Mouse (Mus musculus) neural tube, embryonic 12.5 days (tissue): ENCODE data around the gene Six6. TPM values are rescaled to one million over a fixed set of nuclear protein-coding genes. Genes with fewer than 3 reads are reported as not detected.

Source experiments
- ATAC-seq: fragments of 200-750 bp; cut with Nextera tagmentation; 2 replicates; pipeline ENCODE4 v1.8.0; 2017; ENCODE audit warnings: low read depth, mild to moderate bottlenecking, moderate TSS enrichment, moderate library complexity; ENCODE audit not compliant: low FRiP score
- H3K27ac ChIP-seq: fragments of 300-500 bp; sonication (generic); 2 replicates; pipeline ENCODE4 v1.5.1; 2016
- H3K27me3 ChIP-seq: fragments of 300-500 bp; sonication (generic); replicated peaks from 2 replicates; pipeline ENCODE4 v1.6.1; 2016; ENCODE audit warnings: mild to moderate bottlenecking
- H3K36me3 ChIP-seq: fragments of 300-500 bp; sonication (generic); 2 replicates; pipeline ENCODE4 v1.6.1; 2016; ENCODE audit warnings: mild to moderate bottlenecking
- H3K4me1 ChIP-seq: fragments of 300-500 bp; sonication (generic); 2 replicates; pipeline ENCODE4 v1.6.1; 2016
- H3K4me2 ChIP-seq: fragments of 300-500 bp; sonication (generic); replicated peaks from 2 replicates; pipeline ENCODE4 v1.6.1; 2016; ENCODE audit warnings: mild to moderate bottlenecking
- H3K4me3 ChIP-seq: fragments of 300-500 bp; sonication (generic); 2 replicates; pipeline ENCODE4 v1.5.1; 2016
- H3K9ac ChIP-seq: fragments of 300-500 bp; sonication (generic); 2 replicates; pipeline ENCODE4 v1.6.1; 2016; ENCODE audit warnings: mild to moderate bottlenecking
- H3K9me3 ChIP-seq: fragments of 300-500 bp; sonication (generic); 2 replicates; pipeline ENCODE4 v1.6.1; 2016; ENCODE audit warnings: mild to moderate bottlenecking
- whole genome bisulfite sequencing: fragments of 180-500 bp; shearing (Covaris S2); methylation state at CpG from one replicate; pipeline ENCODE4 v1.1.7; 2016; 5-methylcytosine and 5-hydroxymethylcytosine counted together
- polyA plus RNA-seq: library from polyadenylated mRNA; unstranded; fragments of >200 nt; fragmentation: Nextera tagmentation; extraction: Ambion mirVana; gene quantifications from 2 replicates; pipeline ENCODE4 v1.2.1, GENCODE M21; 2016

Gene Six6
- polyA plus RNA-seq, 1 experiment from 2014 or later, result not detected

DNA sequence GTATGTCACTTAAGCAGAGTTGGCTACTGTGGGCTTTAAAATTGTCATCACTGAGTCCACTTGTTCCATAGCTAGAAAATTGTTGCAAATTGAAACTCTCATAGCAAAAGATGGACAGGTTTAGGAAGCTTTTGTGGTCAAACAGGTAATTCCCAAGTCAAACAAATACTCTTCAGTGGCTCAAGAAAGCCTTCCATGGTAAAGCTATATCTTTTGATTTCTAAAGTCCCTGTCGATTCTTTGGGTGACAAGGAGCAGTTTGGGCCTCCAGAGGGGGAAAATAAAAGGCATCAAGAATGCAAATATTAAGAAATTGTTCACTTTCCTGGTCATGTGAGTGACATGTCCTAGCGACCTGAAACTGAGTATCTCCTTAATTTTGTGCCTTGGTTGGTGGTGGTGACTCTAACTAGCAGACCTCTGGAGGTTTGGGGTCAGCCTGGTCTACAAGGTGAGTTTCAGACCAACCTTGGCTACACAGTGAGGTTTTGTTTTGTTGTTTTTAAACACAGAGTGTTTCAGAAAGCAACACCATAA lies 4.0 kb downstream of the Six6 start:
- ATAC-seq, result no peak
- Histone ChIP-seq H3K9me3 (no peaks in the 10 kb centered on the region), H3K4me1 (peaks cover 19% of the 10 kb centered on the region), H3K9ac (no peak overlapping the region), H3K36me3 (no peaks in the 10 kb centered on the region), H3K27me3 (peaks cover 96% of the 10 kb centered on the region), H3K4me3 (no peak overlapping the region), H3K27ac (no peak overlapping the region), H3K4me2 (no peak overlapping the region)
- 6% methylated on average over 2 of the region's 2 CpGs for WGBS

DNA sequence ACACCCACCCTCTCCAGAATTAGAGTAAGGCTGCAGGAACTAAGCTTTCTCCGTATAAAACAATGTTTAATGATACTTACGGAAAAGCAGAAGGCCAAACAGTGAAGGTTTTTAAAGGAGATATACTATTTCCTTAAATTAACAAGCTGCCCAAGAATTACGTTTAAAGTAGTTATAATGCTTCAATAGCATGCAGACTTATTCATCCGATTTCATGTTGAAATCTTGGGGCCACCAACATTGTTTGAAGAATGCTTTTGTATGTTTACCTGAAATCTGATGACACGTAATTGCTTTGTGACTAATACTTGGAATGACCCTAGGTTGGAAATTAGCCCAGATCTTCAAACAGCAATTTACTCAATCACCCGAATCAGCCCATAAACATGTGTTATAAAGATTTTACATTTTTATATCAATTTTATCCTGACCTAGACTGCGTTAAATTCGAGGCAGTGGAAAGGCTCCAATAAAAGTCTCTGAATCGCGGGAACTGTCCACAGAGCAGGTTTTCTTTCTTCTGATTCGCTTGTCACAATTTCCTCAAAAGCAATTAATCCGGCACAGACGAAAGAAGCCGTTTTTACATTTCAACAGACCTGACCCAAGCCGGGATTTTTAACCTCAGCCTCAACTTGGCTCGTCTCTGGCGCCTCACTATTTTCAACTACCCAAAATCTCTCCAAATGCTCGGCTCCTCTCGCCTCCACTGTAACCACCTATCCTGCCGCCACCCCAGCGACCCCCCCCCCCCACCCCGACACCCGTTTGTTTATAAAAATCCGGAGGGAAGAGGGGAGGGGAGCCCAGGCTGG lies 4.9 kb downstream of the Six6 start:
- no peaks in the 10 kb centered on the region for H3K9me3 ChIP-seq
- WGBS, result under 1% methylated on average over 24 of the region's 24 CpGs
- H3K36me3 ChIP-seq, result no peaks in the 10 kb centered on the region
- peaks cover 15% of the 10 kb centered on the region for H3K4me1 ChIP-seq
- ATAC-seq, result no peak
- H3K4me3 ChIP-seq, result peak overlapping the region; percentile 38
- no peak overlapping the region for H3K27ac ChIP-seq
- H3K9ac ChIP-seq, result peak overlapping the region; percentile 40; the same call in 1 of the 2 replicates
- peaks cover 95% of the 10 kb centered on the region for H3K27me3 ChIP-seq
- peak overlapping the region; percentile 66 for H3K4me2 ChIP-seq

- Histone ChIP-seq H3K9ac (peak overlapping the region; percentile 40), H3K36me3 (no peaks in the 10 kb centered on the region), H3K4me2 (peak overlapping the region; percentile 66), H3K4me1 (peaks cover 10% of the 10 kb centered on the region), H3K9me3 (no peaks in the 10 kb centered on the region), H3K27ac (no peak overlapping the region), H3K4me3 (peak overlapping the region; percentile 38), H3K27me3 (peaks cover 92% of the 10 kb centered on the region)
- peak; percentile 70 for ATAC-seq
- under 1% methylated on average over 89 of the region's 89 CpGs for WGBS
These were observed 5.8 kb downstream of the Six6 start for GRCm38 (mm10) chr12:72945301-72946063.

GRCm38 (mm10) chr12:72946064-72946395 lies 6.3 kb downstream of the Six6 start:
- no peak overlapping the region for H3K9ac ChIP-seq
- H3K4me1 ChIP-seq, result peaks cover 10% of the 10 kb centered on the region
- peak overlapping the region; percentile 38; the same call in 1 of the 2 replicates for H3K4me3 ChIP-seq
- no peak overlapping the region for H3K27ac ChIP-seq
- no peaks in the 10 kb centered on the region for H3K36me3 ChIP-seq
- H3K27me3 ChIP-seq, result peaks cover 87% of the 10 kb centered on the region
- H3K4me2 ChIP-seq, result peak overlapping the region; percentile 66
- no peaks in the 10 kb centered on the region for H3K9me3 ChIP-seq
- ATAC-seq, result no peak
- WGBS, result 5% methylated on average over 8 of the region's 8 CpGs

GRCm38 (mm10) chr12:72946805-72947204 lies 7.1 kb downstream of the Six6 start:
- H3K4me2 ChIP-seq, result no peak overlapping the region
- H3K36me3 ChIP-seq, result no peaks in the 10 kb centered on the region
- no peak overlapping the region for H3K9ac ChIP-seq
- peaks cover 10% of the 10 kb centered on the region for H3K4me1 ChIP-seq
- no peaks in the 10 kb centered on the region for H3K9me3 ChIP-seq
- H3K4me3 ChIP-seq, result no peak overlapping the region
- no peak for ATAC-seq
- H3K27ac ChIP-seq, result no peak overlapping the region
- H3K27me3 ChIP-seq, result peaks cover 83% of the 10 kb centered on the region

DNA sequence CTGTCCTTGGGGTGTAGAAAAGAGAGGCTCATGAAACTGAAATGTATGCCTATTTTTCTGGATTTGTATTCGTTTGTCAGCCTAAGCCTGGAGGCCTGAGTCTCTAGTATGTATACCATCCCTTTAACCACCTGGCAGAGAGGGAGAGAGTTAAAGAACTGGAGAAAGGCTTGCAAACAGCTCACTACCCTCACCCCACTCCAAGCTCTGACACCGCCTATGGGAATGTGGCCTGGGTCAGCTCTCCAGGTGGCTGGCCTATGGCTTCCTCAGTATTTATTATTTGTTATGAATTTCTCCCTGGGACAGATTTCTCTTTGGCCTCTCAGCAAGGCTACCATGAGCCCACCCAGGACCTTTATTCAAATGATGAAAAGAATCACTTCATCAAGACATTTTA lies 7.6 kb downstream of the Six6 start:
- H3K9me3 ChIP-seq, result no peaks in the 10 kb centered on the region

DNA sequence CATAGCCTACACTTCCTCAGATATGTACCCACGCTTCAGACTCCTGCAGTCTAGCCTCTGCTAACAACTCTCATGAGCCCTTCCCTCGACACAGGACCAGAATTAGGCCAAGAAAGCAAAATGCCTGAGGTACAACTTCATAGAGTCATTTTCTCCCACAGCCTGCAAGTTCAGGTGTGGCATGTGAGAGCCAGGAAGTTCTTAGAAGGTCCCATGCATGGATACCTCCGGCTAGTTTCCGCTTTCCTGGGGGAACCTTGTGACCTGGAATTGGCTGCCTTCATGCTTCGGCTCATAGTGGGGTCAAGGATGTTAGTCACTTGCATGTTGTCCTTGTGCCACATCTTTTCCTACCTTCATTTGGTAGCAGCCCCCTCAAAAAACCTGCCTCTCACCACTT lies 13.4 kb downstream of the Six6 start:
- no peaks in the 10 kb centered on the region for H3K4me1 ChIP-seq
- H3K27ac ChIP-seq, result no peak overlapping the region
- WGBS, result 83% methylated on average over 5 of the region's 5 CpGs
- no peak overlapping the region for H3K4me3 ChIP-seq
- H3K9me3 ChIP-seq, result no peaks in the 10 kb centered on the region
- H3K27me3 ChIP-seq, result peaks cover 30% of the 10 kb centered on the region
- H3K4me2 ChIP-seq, result no peak overlapping the region
- H3K36me3 ChIP-seq, result no peaks in the 10 kb centered on the region
- no peak for ATAC-seq
- H3K9ac ChIP-seq, result no peak overlapping the region

More for the DNA sequence above, 7.6 kb downstream of the Six6 start:
- H3K36me3 ChIP-seq, result no peaks in the 10 kb centered on the region
- no peak overlapping the region for H3K27ac ChIP-seq
- H3K27me3 ChIP-seq, result peaks cover 80% of the 10 kb centered on the region
- peaks cover 10% of the 10 kb centered on the region for H3K4me1 ChIP-seq
- no peak overlapping the region for H3K4me3 ChIP-seq
- 23% methylated on average over 2 of the region's 2 CpGs for WGBS
- no peak for ATAC-seq
- H3K4me2 ChIP-seq, result no peak overlapping the region
- H3K9ac ChIP-seq, result no peak overlapping the region

- no peak overlapping the region for H3K27ac ChIP-seq
- H3K4me3 ChIP-seq, result no peak overlapping the region
- H3K4me1 ChIP-seq, result no peaks in the 10 kb centered on the region
- ATAC-seq, result no peak
- H3K4me2 ChIP-seq, result no peak overlapping the region
- WGBS, result 80% methylated on average over 5 of the region's 5 CpGs
- H3K9me3 ChIP-seq, result no peaks in the 10 kb centered on the region
- H3K36me3 ChIP-seq, result no peaks in the 10 kb centered on the region
- no peak overlapping the region for H3K9ac ChIP-seq
- peaks cover 27% of the 10 kb centered on the region for H3K27me3 ChIP-seq
These were observed 14.2 kb downstream of the Six6 start for GRCm38 (mm10) chr12:72953858-72954257.

- Histone ChIP-seq H3K4me2 (no peak overlapping the region), H3K27me3 (peaks cover 17% of the 10 kb centered on the region), H3K4me1 (no peaks in the 10 kb centered on the region), H3K27ac (no peak overlapping the region), H3K9ac (no peak overlapping the region), H3K9me3 (no peaks in the 10 kb centered on the region), H3K4me3 (no peak overlapping the region), H3K36me3 (no peaks in the 10 kb centered on the region)
- no peak for ATAC-seq
- WGBS, result 79% methylated on average over 4 of the region's 4 CpGs
These were observed 15.2 kb downstream of the Six6 start for GRCm38 (mm10) chr12:72954906-72955305.

GRCm38 (mm10) chr12:72957829-72958424 lies 18.2 kb downstream of the Six6 start:
- 71% methylated on average over 6 of the region's 6 CpGs for WGBS
- no peak overlapping the region for H3K4me2 ChIP-seq
- H3K4me1 ChIP-seq, result no peaks in the 10 kb centered on the region
- no peaks in the 10 kb centered on the region for H3K9me3 ChIP-seq
- no peak overlapping the region for H3K9ac ChIP-seq
- H3K36me3 ChIP-seq, result no peaks in the 10 kb centered on the region
- no peak for ATAC-seq
- H3K27me3 ChIP-seq, result peaks cover 7% of the 10 kb centered on the region
- no peak overlapping the region for H3K27ac ChIP-seq
- no peak overlapping the region for H3K4me3 ChIP-seq

DNA sequence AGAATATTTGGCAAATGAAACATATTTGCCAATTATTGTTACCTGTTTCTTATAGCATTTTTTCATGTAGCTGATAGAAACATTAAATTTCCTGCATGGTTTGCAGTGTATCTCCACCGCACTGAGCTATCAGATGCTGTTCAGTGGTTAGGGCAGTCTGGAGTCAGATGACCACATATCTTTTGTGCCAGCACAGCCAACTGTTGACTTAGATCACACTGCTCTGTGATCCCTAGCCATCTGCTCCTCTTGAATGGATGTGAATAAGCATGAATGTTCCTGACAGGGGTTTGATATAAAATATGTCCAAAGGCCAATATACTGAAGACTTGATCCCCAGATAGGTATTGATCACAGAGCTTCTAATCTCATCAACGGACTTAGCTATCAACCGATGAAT lies 18.8 kb downstream of the Six6 start:
- no peak overlapping the region for H3K27ac ChIP-seq
- no peak for ATAC-seq
- H3K4me3 ChIP-seq, result no peak overlapping the region
- 97% methylated on average over 3 of the region's 3 CpGs for WGBS
- H3K9me3 ChIP-seq, result no peaks in the 10 kb centered on the region
- peaks cover 2% of the 10 kb centered on the region; the same call in 1 of the 2 replicates for H3K27me3 ChIP-seq
- H3K4me1 ChIP-seq, result no peaks in the 10 kb centered on the region
- H3K9ac ChIP-seq, result no peak overlapping the region
- H3K4me2 ChIP-seq, result no peak overlapping the region
- no peaks in the 10 kb centered on the region for H3K36me3 ChIP-seq

DNA sequence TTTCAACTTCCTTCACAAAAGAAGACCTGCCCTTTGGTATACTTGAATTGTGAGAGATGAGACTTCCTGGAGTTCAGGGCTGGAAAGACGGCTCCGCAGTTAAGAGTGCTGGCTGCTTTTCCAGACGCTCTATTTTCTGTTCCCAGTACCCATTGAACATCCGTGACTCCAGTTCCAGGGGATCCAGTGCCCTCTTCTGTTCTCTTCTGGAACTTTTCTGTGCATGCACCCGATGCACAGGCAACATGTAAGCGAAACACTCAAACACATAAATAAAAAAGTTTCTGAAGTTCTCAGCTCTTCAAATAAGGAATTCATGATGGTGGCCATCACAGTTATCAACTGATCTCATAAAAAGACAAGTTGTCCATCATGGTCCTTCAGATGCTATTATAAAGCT lies 23.1 kb downstream of the Six6 start:
- ATAC-seq, result no peak
- H3K9ac ChIP-seq, result no peak overlapping the region
- no peak overlapping the region for H3K4me2 ChIP-seq
- H3K4me3 ChIP-seq, result no peak overlapping the region
- no peaks in the 10 kb centered on the region for H3K9me3 ChIP-seq
- no peaks in the 10 kb centered on the region for H3K4me1 ChIP-seq
- WGBS, result 54% methylated on average over 6 of the region's 6 CpGs
- no peaks in the 10 kb centered on the region for H3K36me3 ChIP-seq
- H3K27me3 ChIP-seq, result no peaks in the 10 kb centered on the region
- H3K27ac ChIP-seq, result no peak overlapping the region
